Mouse (Mus musculus): ENCODE data around the gene Serpinb9f. TPM values are rescaled to one million over a fixed set of nuclear protein-coding genes. Genes with fewer than 3 reads are reported as not detected.

Serpinb9f gene
- 0.11 TPM for polyA plus RNA-seq (2014; fragmentation: Illumina TruSeq; extraction: RNeasy Lipid Tissue Mini Kit (QIAGEN cat#74804); ENCODE audit: low read depth, low replicate concordance)

DNA sequence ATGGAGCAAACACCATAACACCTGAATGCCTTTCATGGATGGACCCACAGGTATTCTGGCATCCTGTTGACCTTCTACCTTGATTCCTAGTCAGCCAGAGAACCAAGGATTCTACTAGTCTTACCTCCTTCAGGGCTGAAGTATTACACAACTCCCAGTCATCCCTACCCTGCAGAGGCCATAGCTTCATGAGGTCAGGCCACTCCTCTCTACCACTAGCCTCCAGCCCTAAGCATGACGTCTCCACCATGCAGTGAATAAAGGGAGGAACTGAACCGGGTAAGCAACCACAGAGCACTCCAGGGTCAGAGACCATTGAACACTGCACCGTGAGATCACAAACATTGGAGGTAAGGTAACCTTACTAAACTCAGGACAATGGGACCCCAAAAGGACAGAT, at the start of gene Serpinb9f:
TSS of gene Serpinb9f (plus strand) at position 301 of the 400 bp plus-strand sequence.

Other genes starting within 250 kb of the Serpinb9f start
- 0.32 TPM for gene Serpinb1b, start 245.5 kb upstream of the Serpinb9f start, polyA plus RNA-seq (2014; fragmentation: Illumina TruSeq; extraction: RNeasy Lipid Tissue Mini Kit (QIAGEN cat#74804); ENCODE audit: low read depth, low replicate concordance)
- gene Serpinb9c, start 164.3 kb upstream of the Serpinb9f start, polyA plus RNA-seq (2014; fragmentation: Illumina TruSeq; extraction: RNeasy Lipid Tissue Mini Kit (QIAGEN cat#74804); ENCODE audit: low read depth, low replicate concordance), result not detected
- gene Serpinb9d, start 131.1 kb upstream of the Serpinb9f start, polyA plus RNA-seq (2014; fragmentation: Illumina TruSeq; extraction: RNeasy Lipid Tissue Mini Kit (QIAGEN cat#74804); ENCODE audit: low read depth, low replicate concordance), result 0.39 TPM
- gene Serpinb9e, start 74.5 kb upstream of the Serpinb9f start, polyA plus RNA-seq (2014; fragmentation: Illumina TruSeq; extraction: RNeasy Lipid Tissue Mini Kit (QIAGEN cat#74804); ENCODE audit: low read depth, low replicate concordance), result not detected
- 2.5 TPM for gene Gm11397, start 71.7 kb downstream of the Serpinb9f start, polyA plus RNA-seq (2014; fragmentation: Illumina TruSeq; extraction: RNeasy Lipid Tissue Mini Kit (QIAGEN cat#74804); ENCODE audit: low read depth, low replicate concordance)
- gene Serpinb9g, start 160.7 kb downstream of the Serpinb9f start, polyA plus RNA-seq (2014; fragmentation: Illumina TruSeq; extraction: RNeasy Lipid Tissue Mini Kit (QIAGEN cat#74804); ENCODE audit: low read depth, low replicate concordance), result not detected